Mouse (Mus musculus) cortical plate, adult 2 months (tissue): ENCODE data around the gene Obsl1.

Source experiments
- CTCF ChIP-seq: fragments of 200-500 bp; IDR thresholded peaks from 2 replicates; pipeline ENCODE4 v1.5.1; 2011; ENCODE audit warnings: mild to moderate bottlenecking, control low read depth, low read length; ENCODE audit not compliant: insufficient read depth; ENCODE audit errors: extremely low read depth
- POLR2A ChIP-seq: fragments of 200-500 bp; IDR thresholded peaks from 2 replicates; pipeline ENCODE4 v1.6.1; 2011; ENCODE audit warnings: mild to moderate bottlenecking, low read length, control low read depth; ENCODE audit not compliant: insufficient read depth; ENCODE audit errors: extremely low read depth

- TF ChIP-seq CTCF (no peak), POLR2A (no peak)
Observed at GRCm38 (mm10) chr1:75548083-75548482, 41.8 kb upstream of the Obsl1 start.
